Mouse (Mus musculus) olfactory bulb, adult 2 months (tissue): ENCODE measurements around the gene Olfr155.

Experiments
- CTCF ChIP-seq: fragments of 200-500 bp; IDR thresholded peaks from 2 replicates; pipeline ENCODE4 v1.5.1; 2012; ENCODE audit warnings: low read depth, mild to moderate bottlenecking, low read length, moderate library complexity; ENCODE audit not compliant: insufficient read depth
- POLR2A ChIP-seq: fragments of 200-500 bp; IDR thresholded peaks from 2 replicates; pipeline ENCODE4 v1.6.1; 2012; ENCODE audit warnings: mild to moderate bottlenecking, low read depth, low read length, moderate library complexity; ENCODE audit not compliant: insufficient read depth

GRCm38 (mm10) chr4:43833752-43834151 lies 17.6 kb upstream of the Olfr155 start:
- TF ChIP-seq CTCF (no peak), POLR2A (no peak)
